ENCODE assay signal across 13 mouse cellular contexts in the genomic region with DNA sequence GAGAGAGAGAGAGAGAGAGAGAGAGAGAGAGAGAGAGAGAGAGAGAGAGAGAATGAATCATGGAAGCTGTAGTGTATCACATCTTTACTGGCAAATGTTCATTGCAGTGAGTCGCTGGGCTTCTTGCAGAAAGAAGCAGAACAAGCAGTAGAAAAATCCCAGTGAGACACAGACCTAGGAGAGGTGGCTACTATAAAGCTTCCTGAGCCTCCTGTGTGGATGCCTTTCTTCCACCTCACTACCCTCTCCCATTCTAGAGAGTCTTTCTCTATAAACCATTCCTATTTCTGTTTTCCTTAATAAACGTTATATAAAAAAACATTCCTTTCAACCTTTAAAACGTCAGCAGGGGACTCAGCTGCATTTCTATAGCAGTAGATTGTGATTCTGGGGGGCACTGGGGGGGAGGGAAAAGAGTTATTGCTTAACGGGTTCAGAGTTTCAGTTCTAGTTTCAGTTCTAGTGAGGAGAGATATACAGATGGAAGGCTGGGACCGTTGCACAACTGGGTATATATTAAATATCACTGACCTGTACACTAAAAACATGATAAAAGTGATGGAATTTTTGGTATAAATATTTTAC. TPM values are rescaled to one million over a fixed set of nuclear protein-coding genes. Genes with fewer than 3 reads are reported as not detected.
A peak's percentile ranks its signal among the peaks of the same experiment; 100 is the strongest.
DNase-seq lines count a peak whose midpoint lies in the region; ATAC-seq and TF ChIP-seq lines count a peak whose summit lies in the region.
"Had no signal": no experiment of that assay in that cellular context is flagged by ENCODE, and none has a peak within 500 bp of the region (broad histone marks: within the 10 kb centered on the region; RNA-seq: fewer than 3 reads in every experiment).

No protein-coding gene starts in this region.

- no peak overlapping the region for H3K4me2 ChIP-seq in kidney, embryonic 16.5 days (replicated peaks; ENCODE audit: low read depth, low read length)

- H3K4me3 ChIP-seq in kidney, embryonic 16.5 days (ENCODE audit: low read length): no peak overlapping the region
- no peak overlapping the region for H3K4me3 ChIP-seq in gastrocnemius, adult 2 months
- H3K4me3 ChIP-seq: hindbrain, embryonic 12.5 days had no signal

- H3K27me3 ChIP-seq in kidney, embryonic 16.5 days (ENCODE audit: insufficient read depth, low read length): no peaks in the 10 kb centered on the region
- H3K27me3 ChIP-seq: hindbrain, embryonic 12.5 days had no signal

- no peak for ATAC-seq in kidney, embryonic 16.5 days (ENCODE audit: low FRiP score, low TSS enrichment)
- ATAC-seq in megakaryocyte, adult 5-6 weeks (ENCODE audit: poor library complexity, severe bottlenecking): peak; percentile 36; the same call in 1 of the 2 replicates

- no peaks in the 10 kb centered on the region for H3K9me3 ChIP-seq in kidney, embryonic 16.5 days (ENCODE audit: low read length)
- H3K9me3 ChIP-seq: hindbrain, embryonic 12.5 days had no signal

- intact Hi-C loops in gastrocnemius, adult 2 months (cut with DNase I): no loop called here

- H3K9ac ChIP-seq in kidney, embryonic 16.5 days (replicated peaks; ENCODE audit: low read length): no peak overlapping the region
- H3K9ac ChIP-seq: hindbrain, embryonic 12.5 days; liver, embryonic 14.5 days had no signal

- no peaks in the 10 kb centered on the region for H3K36me3 ChIP-seq in kidney, embryonic 16.5 days (ENCODE audit: insufficient read depth, low read length)
- H3K36me3 ChIP-seq: hindbrain, embryonic 12.5 days had no signal

- 0 out of 2 replicates have a peak, but pooled peaks cover 7% of the 10 kb centered on the region for H3K4me1 ChIP-seq in kidney, embryonic 16.5 days (ENCODE audit: insufficient read depth, low read length)

- no peak for TF ChIP-seq CTCF in gastrocnemius, adult 2 months (IDR thresholded peaks at IDR 0.05)

- WGBS in kidney, embryonic 16.5 days: 48% methylated on average over 5 of the region's 5 CpGs

- no peak for DNase-seq in kidney, adult 11 months
- DNase-seq in 416B (ENCODE audit: low read depth) (peak; percentile 9), NIH3T3 (ENCODE audit: low read depth) (peak; percentile 43)
- DNase-seq in gastrocnemius, adult 2 months: no peak
- DNase-seq in adrenal gland, adult (ENCODE audit: inconsistent age in 2 of 2, low spot score in 1 of 2): no peak
- DNase-seq: adrenal gland, postnatal 36 days; cerebellum, adult 11-12 months; gastrocnemius, postnatal 36 days; left cerebral cortex, postnatal 4 days had no signal

- H3K27ac ChIP-seq in kidney, embryonic 16.5 days (ENCODE audit: low read length): peak overlapping the region; percentile 65; the same call in 1 of the 2 replicates
- no peak overlapping the region for H3K27ac ChIP-seq in gastrocnemius, adult 2 months
- H3K27ac ChIP-seq: hindbrain, embryonic 12.5 days; liver, embryonic 14.5 days had no signal

RNA-seq across cellular contexts. Expression of a gene that starts 28.6 kb away (rescaled TPM):
- 7.4 and 8.2 TPM in 2 replicates for polyA plus RNA-seq in kidney, embryonic 16.5 days (2015; fragmentation: Nextera tagmentation; extraction: Ambion mirVana)
- 20.1 and 29.5 TPM in 2 replicates for total RNA-seq in megakaryocyte, adult 5-6 weeks (2015)
- total RNA-seq in megakaryocyte, adult 5-6 weeks (2017): 15.7 and 16.8 TPM in 2 replicates
- 1 to 10 TPM; 2.5 to 3.3 TPM for total RNA-seq in gastrocnemius, adult 2 months (2021)

Comparison
In these comparisons a context has a peak if more than half of its experiments do, and no peak if none do; other contexts are left out.
1. DNase-seq: peak in 416B (single experiment) and NIH3T3 (single experiment); none in kidney, adult 11 months (single experiment), gastrocnemius, adult 2 months (single experiment) and adrenal gland, adult (0 of 2).